Mouse (Mus musculus) hindbrain, embryonic 15.5 days (tissue): ENCODE measurements at regions not wholly inside any gene's neighbourhood (a gene's known extent, or its start where the extent isn't known, plus 50 kb on each side); places are given as distances from the start of the nearest gene placed in this dataset.
A peak's percentile ranks its signal among the peaks of the same experiment; 100 is the strongest.

ENCODE experiments used
- ATAC-seq: fragments of 200-750 bp; cut with Nextera tagmentation; 2 replicates; pipeline ENCODE4 v1.8.0; 2017; ENCODE audit warnings: low read depth, moderate number of reproducible peaks, moderate TSS enrichment; ENCODE audit not compliant: low FRiP score
- H3K27ac ChIP-seq: fragments of 300-500 bp; sonication (generic); replicated peaks from 2 replicates; pipeline ENCODE4 v1.5.1; 2015; ENCODE audit warnings: mild to moderate bottlenecking, inconsistent platforms
- H3K27me3 ChIP-seq: fragments of 300-500 bp; sonication (generic); 2 replicates; pipeline ENCODE4 v1.6.1; 2015; ENCODE audit warnings: control low read depth, inconsistent platforms
- H3K36me3 ChIP-seq: fragments of 300-500 bp; sonication (generic); 2 replicates; pipeline ENCODE4 v1.6.1; 2015; ENCODE audit warnings: control low read depth, inconsistent platforms
- H3K4me1 ChIP-seq: fragments of 300-500 bp; sonication (generic); replicated peaks from 2 replicates; pipeline ENCODE4 v1.6.1; 2015; ENCODE audit warnings: control low read depth, inconsistent platforms
- H3K4me2 ChIP-seq: fragments of 300-500 bp; sonication (generic); 2 replicates; pipeline ENCODE4 v1.6.1; 2015; ENCODE audit warnings: moderate library complexity, mild to moderate bottlenecking, inconsistent platforms
- H3K4me3 ChIP-seq: fragments of 300-500 bp; sonication (generic); 2 replicates; pipeline ENCODE4 v1.5.1; 2015; ENCODE audit warnings: mild to moderate bottlenecking, inconsistent platforms
- H3K9ac ChIP-seq: fragments of 300-500 bp; sonication (generic); 2 replicates; pipeline ENCODE4 v1.6.1; 2015; ENCODE audit warnings: inconsistent platforms
- H3K9me3 ChIP-seq: fragments of 300-500 bp; sonication (generic); 2 replicates; pipeline ENCODE4 v1.6.1; 2016; ENCODE audit warnings: control low read depth, inconsistent platforms
- WGBS: fragments of 180-500 bp; shearing (Covaris S2); methylation state at CpG from one replicate; pipeline ENCODE4 v1.1.7; 2015; 5-methylcytosine and 5-hydroxymethylcytosine counted together

- WGBS = 71% methylated on average over 2 of the region's 2 CpGs
- H3K36me3 ChIP-seq = no peaks in the 10 kb centered on the region
- H3K27ac ChIP-seq = no peak overlapping the region
- H3K4me2 ChIP-seq = no peak overlapping the region
- no peak overlapping the region for H3K9ac ChIP-seq
- H3K4me1 ChIP-seq = no peaks in the 10 kb centered on the region
- H3K9me3 ChIP-seq = no peaks in the 10 kb centered on the region
- no peaks in the 10 kb centered on the region for H3K27me3 ChIP-seq
- ATAC-seq = no peak
- H3K4me3 ChIP-seq = no peak overlapping the region
Observed at GRCm38 (mm10) chr7:70874393-70874792, 476.9 kb downstream of the Gm10295 start.

- Histone ChIP-seq H3K4me2 (no peak overlapping the region), H3K27ac (no peak overlapping the region), H3K4me1 (no peaks in the 10 kb centered on the region), H3K4me3 (no peak overlapping the region), H3K36me3 (no peaks in the 10 kb centered on the region), H3K9me3 (no peaks in the 10 kb centered on the region), H3K9ac (no peak overlapping the region), H3K27me3 (no peaks in the 10 kb centered on the region)
- 78% methylated on average over 10 of the region's 10 CpGs for WGBS
- ATAC-seq = no peak
Observed at GRCm38 (mm10) chr7:70870841-70871534, 480.3 kb downstream of the Gm10295 start.

DNA sequence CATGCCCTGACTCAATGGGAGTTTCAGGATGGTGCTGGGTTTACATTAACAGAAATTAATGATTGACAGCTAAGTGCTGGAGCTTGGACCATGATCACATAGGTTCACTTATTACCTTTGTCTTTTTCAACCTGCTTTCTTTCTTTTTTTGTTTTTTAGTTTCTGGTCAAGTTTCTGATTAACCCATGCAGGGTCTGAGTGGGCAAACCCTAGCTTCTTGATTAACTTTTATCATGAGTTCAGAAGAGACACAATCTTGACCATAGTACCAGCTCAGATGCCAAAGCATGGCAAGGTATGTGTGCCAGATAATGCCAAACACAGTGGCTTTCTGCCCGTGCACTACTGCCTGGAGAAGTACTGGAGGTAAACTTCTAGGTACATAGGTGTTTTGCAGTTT, 482.2 kb downstream of the Gm10295 start:
- no peaks in the 10 kb centered on the region for H3K9me3 ChIP-seq
- ATAC-seq = no peak
- WGBS = 75% methylated on average over 1 of the region's 1 CpGs
- no peaks in the 10 kb centered on the region for H3K4me1 ChIP-seq
- no peak overlapping the region for H3K9ac ChIP-seq
- no peak overlapping the region for H3K27ac ChIP-seq
- H3K36me3 ChIP-seq = no peaks in the 10 kb centered on the region
- H3K4me3 ChIP-seq = no peak overlapping the region
- no peak overlapping the region for H3K4me2 ChIP-seq
- H3K27me3 ChIP-seq = 0 out of 2 replicates have a peak, but pooled peaks cover 3% of the 10 kb centered on the region

DNA sequence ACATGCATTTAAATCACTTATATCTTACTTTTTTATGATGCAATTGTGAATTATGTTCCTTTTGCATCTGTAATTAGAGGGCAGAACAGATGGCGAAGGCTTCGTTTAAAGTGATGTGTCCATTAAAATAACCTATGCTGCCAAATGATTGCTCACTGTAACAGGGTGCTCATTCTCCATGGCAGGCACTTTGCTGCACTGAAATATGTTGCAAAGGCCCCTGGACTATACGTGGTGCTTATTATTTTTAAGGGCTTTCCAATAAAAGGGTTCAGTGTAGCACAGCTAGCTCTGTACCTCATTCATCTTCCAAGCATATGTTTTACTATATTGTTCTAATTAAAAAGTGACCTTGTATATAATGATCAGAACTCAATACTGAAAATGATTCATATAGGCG, 491.3 kb downstream of the Gm10295 start:
- WGBS = 66% methylated on average over 4 of the region's 4 CpGs
- no peaks in the 10 kb centered on the region for H3K36me3 ChIP-seq
- H3K4me3 ChIP-seq = no peak overlapping the region
- no peaks in the 10 kb centered on the region for H3K9me3 ChIP-seq
- H3K4me1 ChIP-seq = no peaks in the 10 kb centered on the region
- no peak overlapping the region for H3K27ac ChIP-seq
- no peaks in the 10 kb centered on the region for H3K27me3 ChIP-seq
- no peak overlapping the region for H3K4me2 ChIP-seq
- no peak for ATAC-seq
- no peak overlapping the region for H3K9ac ChIP-seq

DNA sequence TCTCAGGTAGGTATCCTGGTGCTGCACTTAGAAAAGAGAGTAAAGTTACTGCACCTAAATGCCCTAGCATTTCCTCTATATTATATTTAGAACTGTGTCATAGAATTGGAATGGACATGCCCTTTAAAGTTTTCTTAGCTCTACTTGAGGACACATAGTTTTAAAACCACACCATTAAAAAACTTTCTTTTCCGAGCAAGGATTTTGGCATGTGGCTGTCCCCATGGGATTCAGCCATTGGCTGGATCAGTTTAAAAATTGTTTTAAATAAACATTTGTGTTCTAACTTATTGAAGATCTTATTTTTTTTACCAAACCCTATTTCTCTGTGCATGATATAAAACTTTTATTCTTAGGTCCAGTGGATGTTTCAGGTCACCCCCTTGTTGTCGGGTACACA, 484.2 kb upstream of the Nr2f2 start:
- no peak overlapping the region for H3K9ac ChIP-seq
- H3K9me3 ChIP-seq = no peaks in the 10 kb centered on the region
- H3K4me3 ChIP-seq = no peak overlapping the region
- no peak overlapping the region for H3K4me2 ChIP-seq
- H3K27ac ChIP-seq = no peak overlapping the region
- H3K27me3 ChIP-seq = no peaks in the 10 kb centered on the region
- H3K4me1 ChIP-seq = no peaks in the 10 kb centered on the region; the same call in 1 of the 2 replicates
- H3K36me3 ChIP-seq = no peaks in the 10 kb centered on the region
- no peak for ATAC-seq
- 86% methylated on average over 2 of the region's 2 CpGs for WGBS

DNA sequence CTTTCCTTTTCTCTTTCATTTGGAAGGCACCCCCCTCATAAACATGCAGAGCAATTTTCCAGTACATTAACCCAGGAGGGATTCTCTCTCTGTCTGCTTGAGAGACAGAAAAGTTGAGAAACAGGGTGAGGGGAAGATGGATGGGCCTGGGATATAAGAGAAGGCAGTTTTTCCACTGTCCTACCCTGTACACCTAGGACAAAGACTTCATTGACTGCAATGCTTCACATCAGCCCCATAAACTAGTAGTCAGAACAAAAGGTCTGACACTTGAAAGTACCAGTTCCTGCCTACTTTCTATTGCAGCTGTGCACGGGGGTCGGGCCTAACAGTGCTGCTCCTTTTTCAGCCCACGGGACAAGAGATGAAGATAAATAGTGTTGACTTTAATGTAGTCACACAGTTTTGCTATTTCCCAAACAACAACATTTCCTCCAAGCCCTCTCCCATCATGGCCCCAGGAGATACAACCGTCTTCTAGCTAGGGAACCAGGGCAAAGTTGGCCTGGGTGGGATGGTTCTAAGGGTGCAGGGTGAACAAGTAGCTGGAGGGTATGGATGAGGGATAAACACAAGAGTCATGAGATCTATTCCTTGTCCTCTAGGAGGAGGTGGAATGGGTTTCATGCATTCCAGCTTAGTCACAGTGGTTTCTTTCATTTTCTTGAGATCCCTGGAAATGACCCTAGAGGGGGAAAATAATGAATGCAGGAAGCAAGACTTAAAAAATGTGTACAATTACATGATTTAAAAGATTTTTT, 481.7 kb upstream of the Nr2f2 start:
- 0 out of 2 replicates have a peak, but pooled peaks have one; percentile 38 for ATAC-seq
- Histone ChIP-seq H3K27me3 (no peaks in the 10 kb centered on the region), H3K4me2 (no peak overlapping the region), H3K4me1 (no peaks in the 10 kb centered on the region; the same call in 1 of the 2 replicates), H3K4me3 (no peak overlapping the region), H3K9me3 (no peaks in the 10 kb centered on the region), H3K9ac (no peak overlapping the region), H3K27ac (no peak overlapping the region), H3K36me3 (no peaks in the 10 kb centered on the region)
- 28% methylated on average over 4 of the region's 4 CpGs for WGBS

DNA sequence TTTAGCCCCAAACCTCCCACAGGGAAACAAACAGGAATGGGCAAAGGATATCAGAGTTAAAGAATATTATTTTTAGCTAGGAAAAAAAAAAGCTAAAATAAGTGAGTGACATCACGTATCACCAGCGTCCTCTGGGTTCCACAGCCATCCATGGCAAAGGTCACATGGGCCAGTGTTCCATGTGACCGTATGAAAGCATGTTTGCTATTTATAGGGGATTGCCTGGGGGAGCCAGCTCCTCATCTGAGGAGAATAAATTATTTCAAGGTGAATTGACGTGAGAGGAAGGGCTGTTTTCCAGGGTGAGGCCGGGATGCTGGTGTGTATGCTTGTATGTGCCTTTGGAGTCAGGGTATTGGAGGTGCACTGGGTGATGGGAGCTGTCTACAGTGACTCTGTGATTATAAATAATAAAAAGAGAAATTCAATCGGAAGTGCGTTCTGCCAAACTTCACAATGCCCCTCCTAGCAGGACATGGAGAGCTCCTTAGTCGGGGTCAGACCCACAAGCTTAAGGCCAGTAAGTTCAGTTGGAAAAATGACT, 481.0 kb upstream of the Nr2f2 start:
- Histone ChIP-seq H3K9me3 (no peaks in the 10 kb centered on the region), H3K27ac (no peak overlapping the region), H3K27me3 (no peaks in the 10 kb centered on the region), H3K4me1 (no peaks in the 10 kb centered on the region; the same call in 1 of the 2 replicates), H3K9ac (no peak overlapping the region), H3K4me2 (no peak overlapping the region), H3K4me3 (no peak overlapping the region), H3K36me3 (no peaks in the 10 kb centered on the region)
- 27% methylated on average over 8 of the region's 8 CpGs for WGBS
- ATAC-seq = no peak

DNA sequence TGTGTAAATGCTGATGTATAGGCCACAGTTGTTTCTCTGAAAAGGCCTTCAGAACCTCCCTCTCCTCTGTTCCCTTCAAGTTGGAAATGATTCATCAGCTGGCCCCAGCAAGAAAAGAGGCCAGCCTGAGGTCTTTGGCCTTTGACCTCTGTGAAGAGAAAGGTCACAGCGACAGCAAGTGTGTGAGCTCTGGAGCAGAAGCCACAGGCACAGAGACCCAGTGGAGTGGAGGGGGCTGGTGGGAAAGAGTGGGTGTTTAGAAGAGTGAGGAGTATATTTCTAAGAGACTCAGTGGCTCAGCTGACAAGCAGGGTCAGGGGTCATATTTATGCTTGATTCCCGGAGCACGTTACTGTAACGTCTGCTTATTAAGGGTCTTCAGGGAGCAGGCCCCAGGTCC, 479.5 kb upstream of the Nr2f2 start:
- 18% methylated on average over 4 of the region's 4 CpGs for WGBS
- H3K4me2 ChIP-seq = no peak overlapping the region
- no peak overlapping the region for H3K4me3 ChIP-seq
- no peaks in the 10 kb centered on the region for H3K36me3 ChIP-seq
- H3K4me1 ChIP-seq = no peaks in the 10 kb centered on the region; the same call in 1 of the 2 replicates
- H3K9me3 ChIP-seq = no peaks in the 10 kb centered on the region
- no peak for ATAC-seq
- no peak overlapping the region for H3K27ac ChIP-seq
- no peak overlapping the region for H3K9ac ChIP-seq
- H3K27me3 ChIP-seq = no peaks in the 10 kb centered on the region

DNA sequence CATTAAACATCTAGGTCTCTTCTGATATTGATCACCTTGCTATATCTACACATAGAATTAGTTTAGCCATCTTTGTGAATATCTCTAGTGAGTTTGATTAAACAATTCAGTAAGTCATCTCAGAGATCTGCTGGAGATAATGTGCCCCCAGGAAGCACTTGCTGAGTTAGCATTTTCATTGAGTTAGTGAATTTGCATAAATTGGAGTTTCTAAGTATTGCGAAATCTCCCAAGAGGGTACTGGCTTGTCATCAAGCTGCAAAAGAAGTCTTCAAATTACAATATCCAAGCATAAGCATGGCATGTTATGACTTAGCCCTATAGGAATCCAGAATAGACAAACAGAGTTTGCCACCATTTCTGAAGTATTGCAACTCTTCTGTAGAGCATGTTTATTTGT, 473.6 kb upstream of the Nr2f2 start:
- 94% methylated on average over 1 of the region's 1 CpGs for WGBS
- ATAC-seq = no peak
- H3K36me3 ChIP-seq = no peaks in the 10 kb centered on the region

GRCm38 (mm10) chr7:70839190-70839589, 472.7 kb upstream of the Nr2f2 start:
- no peak overlapping the region for H3K27ac ChIP-seq
- H3K4me3 ChIP-seq = no peak overlapping the region
- ATAC-seq = no peak

More for the DNA sequence above, 473.6 kb upstream of the Nr2f2 start:
- H3K4me2 ChIP-seq = no peak overlapping the region
- no peaks in the 10 kb centered on the region for H3K9me3 ChIP-seq
- no peak overlapping the region for H3K9ac ChIP-seq
- no peak overlapping the region for H3K4me3 ChIP-seq
- no peaks in the 10 kb centered on the region for H3K4me1 ChIP-seq
- no peak overlapping the region for H3K27ac ChIP-seq
- 0 out of 2 replicates have a peak, but pooled peaks cover 2% of the 10 kb centered on the region for H3K27me3 ChIP-seq

GRCm38 (mm10) chr7:70834787-70835461, 468.4 kb upstream of the Nr2f2 start:
- no peak for ATAC-seq
- Histone ChIP-seq H3K27me3 (0 out of 2 replicates have a peak, but pooled peaks cover 2% of the 10 kb centered on the region), H3K4me1 (no peaks in the 10 kb centered on the region), H3K36me3 (no peaks in the 10 kb centered on the region), H3K4me3 (no peak overlapping the region), H3K27ac (no peak overlapping the region), H3K4me2 (no peak overlapping the region), H3K9me3 (no peaks in the 10 kb centered on the region), H3K9ac (no peak overlapping the region)
- WGBS = 54% methylated on average over 4 of the region's 4 CpGs

More at GRCm38 (mm10) chr7:70839190-70839589, 472.7 kb upstream of the Nr2f2 start:
- Histone ChIP-seq H3K4me2 (no peak overlapping the region), H3K27me3 (0 out of 2 replicates have a peak, but pooled peaks cover 2% of the 10 kb centered on the region), H3K9ac (no peak overlapping the region), H3K4me1 (no peaks in the 10 kb centered on the region), H3K9me3 (no peaks in the 10 kb centered on the region), H3K36me3 (no peaks in the 10 kb centered on the region)
- 93% methylated on average over 2 of the region's 2 CpGs for WGBS
